Mouse (Mus musculus): ENCODE data around the gene Ppm1h.
A peak's percentile ranks its signal among the peaks of the same experiment; 100 is the strongest.

The Ppm1h gene

DNA sequence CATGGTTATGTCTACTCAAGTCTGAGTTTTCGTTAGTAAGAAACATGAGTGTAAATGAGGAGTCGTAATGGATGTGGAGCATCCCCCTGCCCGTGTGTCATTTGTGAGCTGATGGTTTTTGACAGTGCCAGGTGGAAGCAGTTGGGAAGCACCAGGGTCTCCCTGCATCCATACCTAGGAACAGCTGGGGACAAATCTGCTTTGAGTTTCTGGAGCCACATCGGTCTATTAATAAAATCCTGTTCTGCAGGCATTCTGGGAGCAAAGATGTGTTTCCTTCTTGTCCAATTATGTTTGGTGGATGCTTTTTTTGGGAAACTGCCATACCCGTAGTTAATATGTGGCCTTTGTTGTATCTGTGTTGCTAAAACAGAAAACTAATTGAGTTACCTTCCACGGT, 26.9 kb downstream of the Ppm1h start:
- no peak for DNase-seq

DNA sequence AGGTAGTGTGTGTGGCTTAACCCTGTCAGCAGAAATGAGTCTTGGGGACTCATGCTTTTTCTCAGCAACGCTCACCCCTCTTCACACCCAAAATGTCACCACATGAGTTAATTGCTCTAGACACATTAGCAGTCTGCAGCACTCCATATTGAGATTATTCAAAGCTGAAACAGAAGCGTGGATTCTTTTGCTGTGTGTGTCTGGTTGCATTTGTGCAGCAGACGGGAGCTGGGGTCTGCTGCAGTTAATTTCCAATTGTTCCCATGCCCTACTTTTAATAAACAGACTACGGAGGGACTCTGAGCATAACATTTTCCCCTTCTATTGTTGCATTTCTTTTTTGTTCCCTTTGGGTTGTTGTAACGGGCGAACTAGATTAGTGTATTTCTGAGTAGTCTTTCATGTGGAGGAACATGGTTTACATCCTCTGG, 32.8 kb downstream of the Ppm1h start:
- DNase-seq: no peak

- DNase-seq: no peak
Observed at GRCm38 (mm10) chr10:122712307-122712706, 33.7 kb downstream of the Ppm1h start.

- peak; percentile 52 for DNase-seq
Observed at GRCm38 (mm10) chr10:122715856-122716255, 37.3 kb downstream of the Ppm1h start.

- no peak for DNase-seq
Observed at GRCm38 (mm10) chr10:122716286-122716685, 37.7 kb downstream of the Ppm1h start.

DNA sequence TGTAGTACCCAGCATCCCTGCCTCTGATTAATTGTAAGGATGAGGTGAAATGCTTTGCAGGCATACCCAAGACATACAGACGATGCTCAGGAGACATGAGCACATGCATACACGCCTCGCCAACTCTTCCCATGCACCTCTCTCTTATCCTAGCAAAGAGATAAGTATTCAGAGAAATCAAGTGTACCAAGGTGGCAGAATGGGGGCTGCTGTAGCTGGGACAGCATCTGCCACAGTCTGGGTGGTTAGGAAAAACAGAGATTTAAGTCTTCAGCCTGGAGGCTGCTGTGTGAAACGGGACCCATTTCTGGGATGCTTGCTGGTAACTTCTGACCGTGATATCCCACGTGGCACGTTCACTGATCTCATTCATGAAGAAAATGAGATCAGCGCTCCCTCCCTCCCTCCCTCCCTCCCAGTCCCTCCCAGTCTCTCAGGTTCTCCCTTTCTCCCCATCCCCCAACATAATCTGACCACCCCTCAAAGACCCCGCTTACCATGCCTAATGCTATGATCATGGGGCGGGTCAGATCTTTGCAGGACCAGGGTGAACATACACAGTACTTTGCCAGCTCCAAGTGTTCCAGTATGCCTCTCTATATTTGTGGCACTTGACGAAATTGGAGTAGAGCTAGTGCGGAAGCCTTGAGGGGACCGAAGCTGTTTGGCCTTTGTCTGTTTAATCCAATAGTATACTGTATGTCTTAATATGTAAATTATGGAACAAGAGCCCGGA, 38.3 kb downstream of the Ppm1h start:
- no peak for DNase-seq

GRCm38 (mm10) chr10:122717754-122718415, 39.3 kb downstream of the Ppm1h start:
- DNase-seq: no peak

DNA sequence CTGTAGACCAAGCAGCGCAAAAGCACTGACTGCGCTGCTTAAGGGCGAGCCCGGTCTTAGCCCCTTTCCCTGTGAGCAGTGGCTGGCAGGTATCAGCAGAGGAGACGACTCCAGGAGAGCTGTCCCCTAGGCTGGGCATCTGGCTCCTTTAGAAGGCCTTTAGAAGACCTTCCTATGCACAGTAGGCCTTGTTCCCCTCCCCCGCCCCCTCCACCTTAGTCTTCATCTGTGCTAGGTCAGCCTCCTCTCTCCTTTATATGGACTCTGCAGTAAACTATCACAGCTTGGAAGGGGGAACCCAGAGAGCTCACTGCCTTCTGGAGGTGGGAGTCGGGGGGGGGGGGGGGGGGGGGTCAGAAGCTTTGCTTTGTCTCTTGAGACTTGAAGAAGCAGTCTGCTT, 40.4 kb downstream of the Ppm1h start:
- no peak for DNase-seq

- no peak for DNase-seq
Observed at GRCm38 (mm10) chr10:122722111-122722510, 43.5 kb downstream of the Ppm1h start.

DNA sequence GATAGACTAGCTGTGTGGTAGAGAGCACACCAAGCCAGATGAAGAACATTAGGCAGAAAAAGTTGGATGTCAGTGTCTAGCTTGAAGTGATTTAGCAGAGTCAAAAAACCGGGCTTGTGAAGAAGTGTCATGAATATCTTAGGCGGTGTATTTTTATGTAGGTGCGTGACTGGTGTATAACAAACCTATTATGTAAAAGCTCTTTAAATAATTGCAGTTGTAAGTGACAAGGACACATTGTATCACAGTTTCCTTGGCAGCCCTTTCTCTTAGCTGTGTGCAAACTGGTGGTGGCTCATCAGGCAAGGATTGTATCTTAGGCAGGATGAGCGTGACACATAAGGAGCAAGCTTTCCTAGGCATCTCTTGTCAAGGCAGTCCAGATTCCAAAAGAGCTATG, 46.1 kb downstream of the Ppm1h start:
- DNase-seq: no peak

GRCm38 (mm10) chr10:122727228-122727627, 48.7 kb downstream of the Ppm1h start:
- no peak for DNase-seq

DNA sequence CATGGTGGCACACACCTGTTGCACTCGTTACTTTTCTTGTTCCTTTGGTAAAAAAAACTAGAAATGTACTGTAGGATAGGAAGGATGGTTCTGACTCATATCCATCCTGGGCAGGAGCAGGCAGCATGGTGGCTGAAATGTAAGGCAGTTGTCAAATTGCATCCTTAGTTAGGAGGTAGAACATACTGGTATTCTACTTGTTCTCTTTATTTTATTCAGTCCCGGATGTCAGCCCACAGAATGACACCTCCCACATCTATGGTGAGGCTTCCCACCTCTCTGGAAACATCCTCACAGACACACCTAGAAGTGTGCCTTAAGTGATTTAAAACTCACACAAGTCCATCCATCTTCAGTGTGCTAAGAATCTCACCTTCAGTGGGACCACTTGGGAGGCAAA, 49.6 kb downstream of the Ppm1h start:
- DNase-seq: no peak

DNA sequence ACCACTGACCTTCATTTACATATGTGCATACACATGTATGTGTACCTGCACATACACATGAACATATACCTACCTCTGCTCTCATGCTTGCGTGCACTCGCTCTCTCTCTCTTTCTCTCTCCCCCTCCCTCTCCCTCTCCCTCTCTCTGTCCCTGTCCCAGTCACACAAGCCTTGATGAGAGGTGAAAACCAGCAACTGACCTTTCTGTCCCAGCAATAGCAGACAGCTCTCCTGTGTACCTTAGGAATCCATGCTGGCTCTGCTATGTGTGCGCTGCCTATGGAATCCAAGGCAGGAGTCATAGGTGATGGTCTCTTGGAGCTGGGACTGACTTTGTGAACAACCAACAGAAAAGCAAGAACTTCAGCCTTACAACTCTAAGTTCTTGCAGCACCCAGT, 53.6 kb downstream of the Ppm1h start:
- no peak for DNase-seq

DNA sequence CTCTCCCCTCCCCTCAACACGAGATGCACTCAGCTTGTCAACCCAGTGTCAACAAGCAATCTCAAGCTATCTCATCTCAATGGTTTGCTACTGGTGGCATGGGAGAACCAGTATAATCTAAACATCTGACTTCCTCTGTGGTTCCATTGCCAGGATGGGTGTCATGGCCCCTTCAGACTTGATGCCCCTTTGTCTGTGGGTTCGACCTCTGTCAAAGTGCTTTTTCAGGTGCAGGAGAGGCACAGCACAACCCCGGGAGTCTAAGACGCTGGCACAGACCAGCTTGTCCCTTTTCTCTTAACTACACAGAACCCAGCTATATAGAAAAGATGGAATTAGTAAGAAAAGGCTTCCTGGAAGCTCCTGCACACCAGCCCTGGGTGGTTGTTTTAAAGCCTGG, 56.0 kb downstream of the Ppm1h start:
- no peak for DNase-seq

GRCm38 (mm10) chr10:122735284-122735784, 56.8 kb downstream of the Ppm1h start:
- DNase-seq: no peak

GRCm38 (mm10) chr10:122736835-122737234, 58.3 kb downstream of the Ppm1h start:
- DNase-seq: no peak

DNA sequence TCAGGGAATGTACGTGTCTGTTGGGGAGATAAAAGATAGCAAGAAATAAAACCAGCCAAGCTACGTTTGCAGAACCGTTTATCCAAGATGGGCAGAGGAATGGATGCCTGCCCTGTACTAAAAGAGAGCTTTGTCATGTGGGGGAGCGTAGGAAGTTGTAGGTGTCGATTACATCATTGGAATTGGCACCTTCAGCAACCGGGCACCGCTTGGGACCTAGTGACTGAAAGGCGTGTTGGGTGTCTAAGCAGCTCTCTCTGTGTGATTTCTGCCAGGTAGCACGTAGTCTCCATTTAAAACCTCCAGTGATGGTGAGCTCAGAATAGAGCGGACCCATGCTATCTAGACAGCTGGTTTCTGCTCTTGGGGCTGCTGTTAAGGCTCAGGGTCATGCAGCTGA, 60.0 kb downstream of the Ppm1h start:
- no peak for DNase-seq

- DNase-seq: no peak
Observed at GRCm38 (mm10) chr10:122739037-122739436, 60.5 kb downstream of the Ppm1h start.

DNA sequence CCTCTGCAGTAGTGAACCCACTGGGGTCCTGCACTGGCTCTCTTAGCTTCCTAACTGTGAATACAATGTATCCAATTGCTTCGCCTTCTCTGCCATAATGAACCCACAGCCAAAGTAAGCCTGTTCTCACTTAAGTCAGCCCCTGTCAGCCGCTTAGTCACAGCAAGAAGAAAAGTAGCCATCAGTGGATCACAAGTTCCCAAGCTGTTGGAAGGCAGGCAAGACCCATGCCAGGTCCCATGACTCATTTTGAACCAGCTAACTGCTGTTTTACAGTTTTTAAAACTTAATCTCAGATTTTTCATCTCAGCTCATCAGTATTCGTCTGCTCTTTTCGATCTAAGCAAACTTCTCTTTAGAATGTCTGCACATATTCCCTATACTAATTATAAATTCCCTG, 61.6 kb downstream of the Ppm1h start:
- DNase-seq: no peak

GRCm38 (mm10) chr10:122741191-122741590, 62.6 kb downstream of the Ppm1h start:
- no peak for DNase-seq

- no peak for DNase-seq
Observed at GRCm38 (mm10) chr10:122742136-122742535, 63.6 kb downstream of the Ppm1h start.

DNA sequence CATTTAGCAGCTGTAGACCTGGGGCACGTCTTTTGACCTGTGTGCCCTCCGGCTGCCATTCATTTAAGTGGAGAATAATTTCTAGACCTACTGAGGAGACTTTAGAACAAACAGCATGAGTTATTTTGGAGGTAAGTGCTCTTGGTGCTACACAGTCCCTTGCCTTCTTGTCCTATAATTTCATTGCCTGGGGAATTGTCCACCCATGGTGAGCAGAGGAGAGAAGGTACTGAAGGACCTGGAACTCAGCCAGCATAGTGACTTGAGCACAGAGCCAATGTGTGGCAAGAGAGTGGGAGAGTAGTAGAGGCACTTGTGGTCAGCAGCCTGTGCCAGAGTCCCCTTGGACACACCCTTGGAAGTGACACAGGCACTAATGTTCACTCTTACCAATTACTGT, 64.8 kb downstream of the Ppm1h start:
- no peak for DNase-seq

GRCm38 (mm10) chr10:122744970-122745369, 66.4 kb downstream of the Ppm1h start:
- DNase-seq: no peak

DNA sequence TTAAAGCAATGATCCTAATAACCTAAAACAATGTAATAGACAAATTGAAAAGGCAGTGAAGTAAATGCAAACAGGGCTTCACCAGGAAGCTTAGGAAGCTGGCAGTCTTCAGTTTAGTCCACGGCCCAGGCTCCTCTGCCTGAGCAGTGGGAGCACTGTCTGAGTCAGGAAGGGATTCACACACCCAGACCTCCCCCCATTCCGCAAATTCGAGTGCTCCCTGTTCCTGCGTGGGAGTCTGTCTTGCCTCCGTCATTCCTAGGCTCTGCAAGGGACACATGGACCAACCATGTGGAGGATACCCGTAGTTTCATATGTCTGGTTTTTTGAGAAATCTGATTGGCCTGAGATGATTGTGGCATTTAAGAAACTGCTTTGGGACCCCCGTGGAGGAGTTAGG, 67.6 kb downstream of the Ppm1h start:
- DNase-seq: no peak

All from cerebellum, adult 11 months (tissue).